Mouse (Mus musculus): Measurements from ENCODE around the gene Gpr132.

Gpr132 gene

DNA sequence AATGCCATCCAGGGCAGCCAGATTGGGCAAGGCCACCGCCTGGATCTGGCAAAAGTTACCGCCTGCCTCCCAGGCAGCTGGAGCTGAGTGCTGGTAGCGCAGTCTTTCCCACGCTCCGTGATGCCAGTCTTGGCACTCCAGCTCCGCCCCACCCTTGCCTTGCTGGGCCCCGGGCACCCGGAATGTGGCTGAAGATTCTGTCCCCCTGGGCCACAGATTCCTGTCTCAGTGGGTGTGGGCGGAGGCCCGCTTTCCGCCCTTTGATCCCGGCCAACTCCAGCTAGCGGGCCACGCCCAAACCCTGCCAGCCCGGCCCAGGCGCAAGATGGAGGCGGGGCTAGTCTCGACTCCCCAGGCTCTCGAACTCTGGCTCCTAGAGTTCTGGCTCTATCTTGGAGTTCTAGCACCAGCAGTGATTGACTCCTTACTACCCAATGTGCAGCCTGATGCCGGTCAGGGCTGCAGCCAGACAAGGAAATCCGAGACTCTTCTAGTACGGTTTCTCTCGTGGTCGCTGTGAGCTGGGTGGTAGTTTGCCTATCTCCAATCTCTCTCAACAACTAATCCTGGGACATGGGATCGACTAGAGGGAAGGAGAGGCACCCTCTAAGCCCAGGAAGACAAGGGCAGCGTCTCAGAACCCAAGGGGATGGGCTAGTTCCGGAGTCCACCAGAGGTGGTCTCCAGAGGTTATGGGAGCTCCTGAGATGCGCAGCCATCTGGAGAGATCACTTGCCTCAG lies 8.5 kb upstream of the Gpr132 start:
- peak; percentile 86 to 91 for DNase-seq

DNA sequence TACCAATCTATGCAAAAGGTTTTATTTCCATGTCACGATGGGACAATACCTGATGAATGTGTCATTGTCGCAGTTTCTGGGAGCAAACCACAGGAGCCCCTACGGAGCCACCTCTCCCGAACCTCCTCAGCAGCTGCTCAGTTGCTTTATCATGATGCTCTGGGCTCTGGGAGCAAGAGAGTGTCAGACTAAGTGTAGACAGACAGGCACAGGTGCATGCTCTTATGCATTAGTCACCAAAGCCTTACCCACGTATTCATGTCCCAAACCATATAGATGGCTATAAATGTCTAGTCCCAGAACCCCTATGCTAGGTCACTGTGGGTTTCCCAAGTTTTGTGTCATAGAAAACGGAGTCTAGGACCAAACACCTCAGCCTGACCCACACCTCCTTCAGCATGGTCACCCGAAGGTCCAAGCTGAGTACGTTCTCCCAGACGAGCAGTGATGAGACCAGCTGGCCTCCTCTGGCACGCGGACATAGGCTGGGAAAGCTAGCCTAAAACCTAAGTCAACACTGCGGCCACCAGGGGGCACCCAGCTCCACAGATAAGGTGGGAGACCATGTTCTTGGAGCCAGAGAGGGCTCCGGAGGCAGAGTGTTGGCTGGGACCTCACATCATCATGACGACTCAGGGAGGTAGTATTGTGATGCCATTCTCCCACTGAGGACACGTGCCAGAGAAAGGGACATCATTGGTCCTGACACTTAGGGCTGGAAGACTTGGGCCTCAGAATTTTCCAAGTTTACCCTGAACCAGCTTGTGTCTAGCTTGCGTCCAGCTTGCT lies 7.4 kb upstream of the Gpr132 start:
- peak; percentile 89 to 92 for DNase-seq

- DNase-seq = peak in 1 of 2 experiments; percentile 31
Observed at GRCm38 (mm10) chr12:112874199-112874598, 6.2 kb upstream of the Gpr132 start.

- DNase-seq = peak in 1 of 2 experiments; percentile 70
Observed at GRCm38 (mm10) chr12:112873452-112874190, 5.6 kb upstream of the Gpr132 start.

GRCm38 (mm10) chr12:112872991-112873390 lies 5.0 kb upstream of the Gpr132 start:
- no peak for DNase-seq

DNA sequence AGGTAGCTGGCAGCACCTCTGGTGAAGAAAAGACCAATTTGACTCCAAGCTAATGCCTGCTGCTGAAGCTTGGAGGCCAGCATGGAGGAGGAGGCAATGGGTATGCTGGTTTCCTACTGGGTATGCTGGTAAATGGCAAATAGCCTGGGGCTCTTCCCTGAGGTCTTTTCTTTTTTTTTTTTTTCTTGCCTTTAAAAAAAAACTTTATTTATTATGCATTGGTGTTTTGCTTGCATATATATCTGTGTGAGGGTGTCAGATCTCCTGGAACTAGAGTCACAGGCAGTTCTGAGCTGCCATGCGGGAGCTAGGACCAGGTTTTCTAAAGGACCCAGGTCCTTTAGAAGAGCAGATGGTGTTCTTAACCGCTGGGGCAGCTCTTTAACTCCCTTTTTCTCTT lies 3.2 kb upstream of the Gpr132 start:
- no peak for DNase-seq

GRCm38 (mm10) chr12:112870775-112871174 lies 2.7 kb upstream of the Gpr132 start:
- DNase-seq = peak in 1 of 2 experiments; percentile 40

- no peak for DNase-seq
Observed at GRCm38 (mm10) chr12:112869783-112870204, 1.8 kb upstream of the Gpr132 start.

GRCm38 (mm10) chr12:112867106-112867674 lies 838 bp downstream of the Gpr132 start:
- DNase-seq = no peak

DNA sequence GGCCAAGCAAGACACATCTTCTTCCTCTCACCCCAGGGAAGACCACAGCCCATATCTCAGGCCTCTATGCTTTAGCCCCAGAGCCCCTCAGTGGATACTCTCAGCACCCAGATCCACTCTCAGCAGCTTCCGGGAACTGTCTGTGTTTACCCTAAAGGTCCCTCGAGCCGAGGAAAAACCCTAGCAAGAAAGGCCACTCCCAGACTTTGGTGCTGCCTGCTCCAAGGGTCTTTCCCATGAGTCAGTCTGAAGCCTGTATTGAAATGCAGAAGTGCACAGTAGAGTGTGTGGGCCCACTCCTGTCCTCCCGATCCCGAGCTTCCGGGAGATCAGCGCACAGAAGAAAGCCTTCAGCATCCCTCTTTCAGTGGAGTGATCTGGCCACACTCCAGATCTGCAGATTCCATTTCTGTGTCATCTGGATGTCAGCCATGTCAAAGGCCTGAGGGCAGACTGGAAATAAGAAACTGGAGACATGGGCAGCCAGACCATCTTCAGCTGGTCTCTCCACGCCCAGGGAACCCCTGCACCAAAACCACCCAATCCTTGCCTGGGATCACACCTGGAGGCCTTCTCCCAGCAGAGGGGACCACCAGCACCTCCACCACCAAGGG lies 1.5 kb downstream of the Gpr132 start:
- no peak for DNase-seq

DNA sequence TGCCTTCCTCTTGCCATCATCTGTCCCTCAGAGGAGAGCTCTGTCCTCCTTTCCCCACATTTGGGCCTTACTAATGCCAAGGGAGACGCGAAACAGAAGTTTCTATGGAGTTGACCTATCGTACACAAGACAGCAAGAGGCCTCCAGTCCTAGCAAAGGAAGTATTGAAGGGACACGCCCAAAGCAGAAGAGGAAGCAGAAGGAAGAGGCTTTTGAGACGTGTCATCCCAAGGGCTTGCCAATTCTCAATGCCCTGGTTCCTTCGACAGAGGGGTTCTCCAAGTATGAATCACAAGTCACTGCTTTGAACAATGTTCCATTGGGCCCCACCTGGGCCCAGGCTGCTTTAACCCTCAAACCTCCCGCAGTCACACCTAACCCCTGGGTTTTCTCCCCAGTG lies 3.2 kb downstream of the Gpr132 start:
- peak in 1 of 2 experiments; percentile 40 for DNase-seq

- DNase-seq = no peak
Observed at GRCm38 (mm10) chr12:112861911-112862321, 6.1 kb downstream of the Gpr132 start.

DNA sequence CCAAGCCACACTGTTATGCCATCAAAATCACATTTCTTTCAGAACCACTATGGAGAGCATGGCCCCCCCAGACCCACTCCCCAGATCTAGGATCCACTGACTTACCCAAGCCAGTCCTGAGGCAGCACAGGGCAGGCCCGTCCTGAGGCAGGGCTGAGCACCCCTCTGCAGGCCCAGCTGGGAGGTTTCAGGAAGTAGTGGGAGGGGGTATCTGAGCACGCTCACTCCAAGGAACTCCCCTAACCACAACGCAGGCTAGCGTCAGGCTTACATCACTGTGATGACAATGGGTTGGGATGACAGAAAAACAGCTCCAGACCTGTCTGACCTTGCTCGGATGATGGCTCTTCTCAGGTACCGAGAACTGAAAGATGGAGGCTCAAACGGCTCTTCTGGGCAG lies 7.3 kb downstream of the Gpr132 start:
- peak in 1 of 2 experiments; percentile 32 for DNase-seq

DNA sequence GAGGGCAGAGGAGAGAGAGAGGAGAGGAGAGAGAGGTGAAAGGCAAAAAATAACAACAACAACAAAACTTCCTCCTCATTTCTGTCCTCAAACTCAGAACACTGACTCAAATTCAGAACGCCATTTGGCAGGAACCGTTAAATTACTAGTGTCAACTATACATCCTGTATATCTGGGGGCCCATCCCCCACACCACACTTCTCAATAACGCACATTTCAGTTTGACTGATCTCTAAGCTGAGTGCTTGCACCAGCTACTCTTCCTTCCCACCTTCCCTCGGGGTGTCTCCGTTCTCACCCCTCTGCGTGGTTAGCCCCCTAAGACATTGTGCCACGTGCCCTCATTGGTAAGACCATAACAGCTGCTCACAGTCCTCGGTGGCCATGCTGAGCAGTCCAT lies 8.1 kb downstream of the Gpr132 start:
- no peak for DNase-seq

DNA sequence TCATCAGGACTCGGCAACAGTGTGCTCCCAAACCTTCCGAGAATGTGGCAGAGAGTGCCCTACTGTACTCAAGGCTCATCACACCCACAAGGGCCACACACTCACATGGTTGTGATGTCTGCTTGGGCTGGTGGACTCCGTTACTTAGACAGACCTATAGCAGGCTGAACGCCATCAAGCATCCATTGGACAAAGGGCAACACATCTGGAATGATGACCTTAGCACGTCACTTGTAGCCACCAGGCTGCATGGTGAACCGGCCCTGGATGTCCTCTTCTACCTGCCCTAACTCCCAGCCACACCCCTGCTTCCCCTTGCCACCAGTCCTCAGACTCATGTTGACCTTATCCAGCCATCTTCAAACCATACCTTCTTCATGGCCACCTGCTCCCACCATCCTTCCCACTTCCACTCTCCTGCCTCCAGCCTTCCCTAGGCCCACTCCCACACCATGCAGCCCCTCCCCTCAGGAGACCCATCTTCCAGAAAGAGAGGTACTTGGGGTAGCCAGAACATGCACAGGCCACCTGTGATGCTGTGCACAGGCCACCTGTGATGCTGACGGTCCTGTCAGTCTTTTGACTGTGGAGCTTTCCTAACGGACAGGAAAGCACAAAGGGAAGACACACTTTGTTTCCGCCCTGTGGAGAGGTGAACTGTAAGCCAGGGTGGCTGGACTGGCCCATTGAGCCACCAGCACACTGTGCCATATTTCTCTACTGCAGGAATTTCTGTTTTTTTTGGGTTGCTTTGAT lies 9.3 kb downstream of the Gpr132 start:
- no peak for DNase-seq

GRCm38 (mm10) chr12:112857021-112857925 lies 10.8 kb downstream of the Gpr132 start:
- DNase-seq = no peak

GRCm38 (mm10) chr12:112856338-112856737 lies 11.7 kb downstream of the Gpr132 start:
- DNase-seq = no peak

DNA sequence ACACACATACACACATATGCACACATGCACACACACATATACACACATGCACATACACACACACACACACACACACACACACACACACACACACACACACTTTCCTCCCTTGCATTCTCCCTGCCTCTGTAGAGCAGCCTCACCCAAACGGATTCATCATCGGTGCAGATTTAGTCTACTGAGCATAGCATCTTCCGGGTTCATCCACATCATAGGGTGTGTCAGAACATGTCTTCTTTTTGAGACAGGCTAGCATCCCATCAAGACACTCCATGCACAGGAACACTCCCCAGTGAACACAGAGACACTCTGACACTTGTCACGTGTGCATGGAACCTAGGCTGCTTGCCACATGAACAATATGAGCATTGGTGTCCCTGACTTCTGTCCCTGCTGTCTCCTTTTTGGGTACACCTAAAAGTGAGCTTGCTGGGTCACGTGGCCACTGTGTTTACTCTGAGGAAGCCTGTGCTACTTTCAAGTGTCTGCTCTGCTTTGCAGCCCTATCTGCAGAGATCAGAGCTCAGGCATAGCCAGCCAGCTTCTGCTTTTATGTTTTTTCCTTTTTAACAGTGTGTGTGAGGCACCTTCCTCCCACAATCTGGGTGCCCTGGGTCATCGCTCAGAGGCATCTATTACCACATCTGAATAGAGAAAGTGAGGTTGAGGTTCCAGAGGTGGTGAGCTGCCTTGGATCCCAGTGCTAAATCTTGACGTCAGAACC lies 13.3 kb downstream of the Gpr132 start:
- DNase-seq = no peak

- DNase-seq = no peak
Observed at GRCm38 (mm10) chr12:112853050-112853729, 14.8 kb downstream of the Gpr132 start.
